Mouse (Mus musculus) 416B (cell line): Measurements from ENCODE around the gene Gm49354.

Source experiments
- DNase-seq: peaks from one replicate; pipeline ENCODE4 v3.0.0; 2011; ENCODE audit warnings: low read depth

Gene Gm49354

DNA sequence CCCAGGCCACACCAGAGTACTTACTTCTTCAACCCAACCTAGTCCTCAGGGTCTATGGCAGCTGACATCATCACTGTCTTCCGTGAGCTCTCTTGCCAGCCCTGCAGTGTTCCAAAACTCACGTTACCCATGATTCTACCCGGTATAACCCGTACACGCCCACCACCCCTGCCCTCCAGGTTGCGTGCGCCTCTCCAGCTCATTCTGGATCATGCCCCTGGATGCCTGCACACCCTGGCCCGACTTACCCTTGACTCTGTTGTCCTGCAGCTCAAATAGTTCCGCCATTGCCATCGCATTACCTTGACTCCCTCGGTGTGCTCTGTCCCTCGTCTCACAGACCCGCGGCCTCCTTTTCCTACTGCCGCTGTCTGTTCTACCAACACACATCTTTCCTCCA is 71.8 kb downstream of the Gm49354 start, which contains the start of gene Spata31d1a:
TSS of gene Spata31d1a (minus strand) at position 101 of the 400 bp plus-strand sequence.
- no peak for DNase-seq
